Mouse (Mus musculus) mouse embryonic stem cell (cell line): Measurements from ENCODE around the gene Zfp655.
"Not testable (repeated sequence)": the region's sequence is repeated elsewhere in the genome, so short reads cannot be mapped to it uniquely, and the experiment has no call there.

Source experiments
- in situ Hi-C, 2 experiments: fragments of 300-500 bp; cut with MboI; formaldehyde crosslinking; loops; 1 replicate in 1 of 2; 3 replicates in 1 of 2; pipeline ENCODE4 v1.14.3; 2019 to 2020; ENCODE audit warnings: low sequenced_read_pairs in 2 of 2, low pct_unique_long_range_greater_than_20kb in 1 of 2, mixed read lengths in 1 of 2; ENCODE audit not compliant: unreplicated experiment in 1 of 2

Gene Zfp655

DNA sequence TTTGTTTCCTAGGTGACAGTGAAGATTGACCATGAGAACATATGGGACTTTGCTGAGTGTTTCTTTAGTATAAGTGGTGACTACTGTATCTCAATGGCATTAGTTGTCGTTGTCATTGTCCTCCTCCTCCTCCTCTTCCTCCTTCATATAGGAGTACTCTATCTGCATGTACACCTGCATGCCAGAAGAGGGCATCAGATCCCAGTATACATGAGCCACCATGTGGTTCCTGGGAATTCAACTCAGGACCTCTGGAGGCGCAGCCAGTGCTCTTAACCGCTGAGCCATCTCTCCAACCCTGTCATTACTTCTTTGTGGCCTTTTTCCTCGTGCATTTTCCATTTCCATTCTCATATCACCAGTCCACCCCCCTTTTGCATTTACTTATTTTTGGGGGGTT lies 16.8 kb upstream of the Zfp655 start:
- in situ Hi-C loops, result loop anchor here in 1 of 2 experiments (10.0 to 25.0 kb wide), 2 partner anchors 150 to 998 kb away; partner anchors contain the start of gene Rnf6

DNA sequence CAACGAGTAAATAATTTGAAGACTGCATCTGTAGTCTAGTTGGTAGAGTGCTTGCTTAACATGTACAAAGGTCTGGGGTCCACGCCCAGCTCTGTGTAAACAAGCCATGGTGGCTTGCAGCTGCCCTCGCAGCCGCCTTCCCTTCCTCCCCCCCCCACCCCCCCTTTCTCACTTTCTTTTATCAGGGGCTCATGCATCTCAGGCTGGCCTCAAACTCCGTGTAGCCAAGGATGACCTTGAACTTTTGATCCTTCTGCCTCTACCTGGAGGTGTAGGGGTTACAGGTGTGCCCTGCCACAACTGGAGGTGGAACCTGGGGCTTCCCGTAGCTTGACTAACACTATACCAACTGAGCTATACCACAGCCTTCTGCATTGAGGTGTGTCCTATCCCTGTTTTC lies 13.8 kb upstream of the Zfp655 start:
- in situ Hi-C loops, result loop anchor here in 1 of 2 experiments (10.0 to 25.0 kb wide), 2 partner anchors 147 to 995 kb away; partner anchors contain the start of gene Rnf6

DNA sequence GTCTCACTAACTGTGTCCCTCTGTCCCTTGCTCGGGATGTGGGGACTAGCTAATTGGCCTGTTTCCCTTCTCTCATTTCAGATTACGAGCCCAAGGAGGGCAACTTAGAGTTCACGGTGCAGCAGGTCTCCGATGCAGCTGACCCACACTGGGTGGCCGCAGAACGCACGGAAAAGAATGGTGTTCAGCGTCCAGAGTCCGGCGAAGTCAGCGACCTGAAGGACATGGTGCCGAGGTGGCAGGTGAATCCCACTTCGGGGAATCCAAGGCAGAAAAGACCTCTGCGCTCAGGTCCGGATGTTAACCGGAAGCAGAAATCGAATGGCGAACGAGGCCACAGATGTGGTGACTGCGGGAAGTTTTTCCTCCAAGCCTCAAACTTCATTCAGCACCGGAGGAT lies 13.3 kb upstream of the Zfp655 start:
- in situ Hi-C loops, result loop anchor here in 1 of 2 experiments (10.0 to 25.0 kb wide), 2 partner anchors 147 to 994 kb away; partner anchors contain the start of gene Rnf6

GRCm38 (mm10) chr5:145218671-145219070 lies 12.8 kb upstream of the Zfp655 start:
- in situ Hi-C loops, result loop anchor here in 1 of 2 experiments (10.0 to 25.0 kb wide), 2 partner anchors 146 to 994 kb away; partner anchors contain the start of gene Rnf6

DNA sequence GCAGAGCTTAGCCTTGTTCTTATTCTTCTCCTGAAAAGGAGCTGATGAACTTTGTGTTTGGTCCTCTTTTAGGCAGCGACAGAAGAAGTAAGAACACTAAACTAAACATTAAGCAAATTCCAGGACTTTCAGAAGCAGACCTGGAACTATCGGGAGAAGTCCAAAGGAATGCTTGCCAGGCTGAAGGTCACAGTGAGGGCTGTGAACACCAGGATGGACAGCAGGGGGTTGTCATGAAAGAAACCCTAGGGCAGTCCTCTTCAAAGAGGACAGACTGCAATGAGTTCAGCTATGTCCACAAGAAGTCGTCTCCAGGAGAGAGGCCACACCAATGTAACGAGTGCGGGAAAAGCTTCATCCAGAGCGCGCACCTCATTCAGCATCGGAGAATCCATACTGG lies 11.5 kb upstream of the Zfp655 start:
- in situ Hi-C loops, result loop anchor here in 1 of 2 experiments (10.0 to 25.0 kb wide), 2 partner anchors 145 to 992 kb away; partner anchors contain the start of gene Rnf6

DNA sequence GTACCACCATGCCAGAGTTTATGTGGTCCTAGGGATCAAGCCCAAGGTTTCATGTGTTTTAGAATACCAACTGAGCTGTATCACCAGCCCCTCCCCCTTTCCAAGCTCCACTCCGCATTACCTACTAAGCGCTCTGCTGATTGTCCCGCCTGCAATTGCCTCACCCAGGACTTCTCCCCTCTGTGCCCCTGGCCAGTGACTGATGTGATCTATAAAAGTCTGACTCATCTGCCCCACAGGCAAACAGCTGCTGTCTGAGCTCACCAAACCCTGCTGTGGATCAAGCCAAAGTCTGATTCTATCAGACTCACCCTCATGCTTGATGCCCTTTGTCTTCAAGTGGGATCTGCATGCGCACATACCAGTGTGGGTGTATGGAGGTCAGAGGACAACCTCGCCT lies 8.7 kb upstream of the Zfp655 start:
- in situ Hi-C loops, result loop anchor here in 1 of 2 experiments (25.0 kb wide), 1 partner anchor 989 kb away; the partner anchor contains the start of gene Rnf6

GRCm38 (mm10) chr5:145223395-145223794 lies 8.1 kb upstream of the Zfp655 start:
- in situ Hi-C loops, result loop anchor here in 1 of 2 experiments (25.0 kb wide), 1 partner anchor 989 kb away; the partner anchor contains the start of gene Rnf6

GRCm38 (mm10) chr5:145226453-145226852 lies 5.1 kb upstream of the Zfp655 start:
- in situ Hi-C loops, result no loop called here

GRCm38 (mm10) chr5:145229283-145229682 lies 2.2 kb upstream of the Zfp655 start:
- in situ Hi-C loops, result not testable (repeated sequence)

DNA sequence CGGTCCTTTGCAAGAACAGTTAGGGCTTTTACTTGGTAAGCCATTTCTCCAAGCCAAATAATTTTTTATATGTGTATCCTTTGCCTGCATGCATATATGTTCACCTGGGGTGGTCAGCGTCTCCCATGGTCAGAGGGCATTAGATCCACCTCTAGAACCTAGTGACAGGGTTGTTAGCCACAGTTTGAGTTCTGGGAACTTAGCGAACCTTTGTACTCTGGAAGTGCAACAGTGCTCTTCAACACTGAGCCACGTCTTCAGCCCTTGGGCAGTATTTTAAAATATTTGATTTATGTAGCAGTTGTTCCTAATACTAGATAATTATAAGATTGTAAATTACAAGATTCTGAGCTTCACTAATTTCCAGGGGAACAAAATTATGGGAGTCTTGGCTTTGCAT lies 874 bp upstream of the Zfp655 start:
- in situ Hi-C loops, result no loop called here

- in situ Hi-C loops, result no loop called here
These were observed 437 bp downstream of the Zfp655 start for GRCm38 (mm10) chr5:145231893-145232411.

GRCm38 (mm10) chr5:145234636-145235035 lies 3.1 kb downstream of the Zfp655 start:
- in situ Hi-C loops, result no loop called here

DNA sequence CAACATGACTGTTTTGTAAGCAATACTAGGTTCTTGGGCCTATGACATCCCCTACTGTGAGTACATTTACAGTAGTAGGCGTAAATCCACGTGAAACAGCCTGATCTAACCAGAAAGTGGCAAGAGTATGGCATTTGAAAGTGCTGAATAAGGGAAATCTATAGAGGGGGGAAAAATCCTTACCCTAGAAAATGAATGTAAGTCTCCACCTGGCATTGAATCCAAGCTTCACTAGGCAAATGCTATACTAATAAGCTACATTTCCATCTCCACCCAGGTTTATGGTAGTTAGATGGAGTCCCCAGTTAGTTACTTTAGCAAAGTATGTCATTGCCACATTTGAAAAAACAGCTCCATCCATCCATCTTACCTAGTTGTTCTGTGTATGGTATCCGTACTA lies 18.0 kb downstream of the Zfp655 start:
- in situ Hi-C loops, result no loop called here

- in situ Hi-C loops, result not testable (repeated sequence)
These were observed 42.1 kb downstream of the Zfp655 start for GRCm38 (mm10) chr5:145273568-145273967.

DNA sequence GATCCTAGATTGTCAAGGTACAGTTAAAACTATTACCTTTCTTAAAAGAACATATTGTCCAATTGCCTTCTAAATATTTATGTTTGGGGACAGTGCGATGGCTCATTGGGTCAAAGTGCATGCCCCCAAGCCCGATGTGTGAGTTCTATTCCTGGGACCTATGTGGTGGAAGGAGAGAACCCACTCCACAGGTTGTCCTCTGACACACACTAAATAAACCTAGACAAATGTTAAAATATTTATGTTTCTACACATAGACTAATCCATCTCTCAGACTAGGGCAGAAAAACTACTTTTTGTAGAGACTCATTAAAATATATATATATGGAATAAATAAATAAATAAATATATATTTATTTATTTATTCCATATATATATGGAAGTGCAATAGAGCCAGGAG lies 48.4 kb downstream of the Zfp655 start:
- in situ Hi-C loops, result no loop called here

- in situ Hi-C loops, result no loop called here
These were observed 49.0 kb downstream of the Zfp655 start, which contains the start of gene Zscan25 for GRCm38 (mm10) chr5:145280371-145281143. Gene Zscan25, plus strand, starts transcription at chr5:145280500.

DNA sequence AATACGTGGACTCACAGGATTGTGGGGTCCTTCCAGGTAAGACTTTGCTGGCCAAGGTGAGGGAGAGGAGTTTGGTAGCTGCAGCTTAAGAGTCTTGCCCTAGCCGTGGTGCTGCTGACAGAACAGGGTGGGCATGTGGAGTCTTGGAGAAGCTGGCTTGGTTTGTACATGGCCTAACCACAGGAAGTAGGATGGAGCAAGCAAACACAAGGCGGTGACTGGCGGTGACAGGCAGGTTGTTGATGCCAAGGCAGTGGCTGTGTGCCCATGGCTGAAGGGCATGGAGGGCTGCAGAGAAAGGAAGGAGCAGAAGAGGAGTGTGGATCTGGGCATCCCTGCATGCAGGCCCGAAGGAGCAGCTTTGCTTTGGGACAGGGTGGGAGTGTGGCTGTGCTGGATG lies 56.9 kb downstream of the Zfp655 start:
- in situ Hi-C loops, result no loop called here

GRCm38 (mm10) chr5:145290697-145291096 lies 59.2 kb downstream of the Zfp655 start:
- in situ Hi-C loops, result no loop called here

DNA sequence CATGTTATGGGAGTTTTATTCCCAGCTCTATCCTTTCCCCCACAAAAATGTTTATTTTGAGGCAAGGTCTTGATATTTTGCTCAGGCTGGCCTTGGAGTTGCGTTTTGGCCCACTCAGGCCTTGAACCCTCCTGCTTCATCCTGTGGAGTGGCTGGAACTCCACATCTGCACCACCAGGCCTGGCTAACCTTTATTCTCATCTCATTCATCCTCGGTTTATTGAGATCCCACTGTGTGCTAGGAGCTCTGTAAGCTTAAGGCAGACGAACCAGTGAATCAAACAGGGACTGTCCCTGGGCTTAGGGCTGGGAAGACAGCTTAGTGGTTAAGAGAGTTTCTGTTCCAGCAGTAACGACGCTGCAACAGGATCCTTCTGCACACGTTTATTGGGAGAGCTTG lies 60.9 kb downstream of the Zfp655 start:
- in situ Hi-C loops, result no loop called here
